Mouse (Mus musculus) kidney, adult 18-20 months (tissue): ENCODE measurements at regions not wholly inside any gene's neighbourhood (a gene's known extent, or its start where the extent isn't known, plus 50 kb on each side); places are given as distances from the start of the nearest gene placed in this dataset.

Source experiments
- DNase-seq: peaks from one replicate; pipeline ENCODE4 v3.0.0; 2021

DNA sequence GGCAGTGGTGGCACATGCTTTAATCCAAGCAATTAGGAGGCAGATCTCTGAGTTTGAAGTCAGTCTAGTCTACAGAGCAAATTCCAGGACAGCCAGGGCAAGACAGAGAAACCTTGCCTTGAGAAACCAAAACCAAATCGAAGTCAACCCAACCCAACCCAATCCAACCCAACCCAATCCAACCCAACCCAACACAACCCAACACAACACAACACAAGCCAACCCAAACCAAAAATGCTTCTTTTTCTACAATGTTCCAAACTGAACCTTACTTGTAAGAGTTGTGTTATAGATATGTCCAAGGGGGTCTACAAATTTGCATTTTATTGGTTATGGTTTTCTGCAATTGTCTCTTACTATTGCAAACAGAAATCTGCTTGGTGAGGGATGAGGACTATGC is 52.8 kb upstream of the Chodl start:
- DNase-seq, result no peak

DNA sequence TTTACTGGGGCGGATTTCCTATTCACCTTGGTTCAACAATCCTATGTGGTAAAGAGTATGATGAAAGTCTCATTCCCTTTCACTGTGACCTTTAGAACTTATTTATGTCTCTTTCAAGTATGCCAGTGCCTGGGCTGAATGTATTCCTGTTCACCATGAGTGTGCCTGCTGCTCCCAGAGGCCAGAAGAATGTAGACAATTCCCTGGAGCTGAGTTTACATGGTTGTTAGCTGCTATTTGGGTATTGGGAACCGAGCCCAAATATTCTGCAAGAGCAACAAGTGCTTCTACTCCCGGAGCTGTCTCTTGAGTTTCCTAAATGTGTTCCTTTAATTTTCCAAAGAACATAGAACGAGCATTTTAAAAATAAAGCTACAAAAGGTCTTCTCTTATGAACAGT is 71.7 kb upstream of the Chodl start:
- no peak for DNase-seq

DNA sequence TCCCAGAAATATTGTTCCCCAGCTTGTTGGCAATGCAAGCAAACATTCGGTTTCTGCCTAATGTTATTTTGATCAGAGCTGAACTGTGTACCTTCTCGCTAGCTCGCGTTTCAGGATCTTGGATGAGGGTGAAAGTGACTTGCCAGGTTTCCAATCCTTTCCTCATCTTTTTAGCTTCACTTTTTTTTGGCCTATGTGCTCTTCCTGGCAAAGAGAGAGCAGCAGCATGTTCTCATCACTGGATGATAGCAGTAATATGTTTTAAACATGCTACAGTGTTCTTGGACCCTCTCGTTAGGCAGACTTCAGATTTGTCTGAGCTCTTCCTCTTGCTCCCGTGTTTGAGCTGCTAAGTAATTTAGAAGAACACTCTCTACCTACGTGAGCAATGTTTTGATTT is 99.8 kb upstream of the Chodl start:
- DNase-seq, result no peak

DNA sequence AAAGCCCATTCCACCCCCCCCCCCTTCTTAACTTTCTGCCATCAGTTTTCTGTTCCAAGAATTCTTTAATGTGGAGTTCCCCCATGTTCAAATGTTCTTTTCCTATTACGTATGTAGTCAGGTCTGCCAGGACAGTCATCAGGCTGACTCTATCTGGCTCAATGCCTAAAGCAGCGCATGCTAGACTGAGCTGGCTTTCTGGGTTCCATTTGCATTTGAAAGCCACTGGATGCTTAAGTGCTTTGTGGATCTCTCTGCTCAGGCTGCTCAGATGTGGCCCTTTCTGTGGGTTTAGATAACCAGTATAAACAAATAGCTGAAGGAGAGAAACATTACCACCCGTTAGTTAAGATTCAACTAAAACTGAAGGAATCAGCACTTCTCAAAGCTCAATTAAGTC is 103.0 kb upstream of the Chodl start:
- DNase-seq, result no peak

DNA sequence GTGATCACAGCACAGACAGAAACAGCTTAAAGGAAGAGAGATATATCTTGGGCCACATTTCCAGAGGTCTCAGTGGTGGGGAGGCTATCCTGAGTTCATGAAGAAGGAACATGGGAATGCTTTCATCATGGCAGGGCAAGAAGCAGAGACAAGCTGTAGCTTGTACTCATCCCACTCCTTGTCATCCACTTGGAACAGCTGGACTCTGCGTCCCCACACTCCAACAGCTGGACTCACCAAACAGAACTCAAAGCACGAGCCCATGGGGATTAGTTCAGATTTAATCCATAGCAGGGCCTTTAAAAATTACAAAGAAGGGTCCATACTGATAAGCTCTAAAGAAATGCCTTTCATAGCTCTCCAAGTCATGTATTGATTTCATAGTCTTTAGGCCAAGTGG is 140.7 kb upstream of the Chodl start:
- no peak for DNase-seq

DNA sequence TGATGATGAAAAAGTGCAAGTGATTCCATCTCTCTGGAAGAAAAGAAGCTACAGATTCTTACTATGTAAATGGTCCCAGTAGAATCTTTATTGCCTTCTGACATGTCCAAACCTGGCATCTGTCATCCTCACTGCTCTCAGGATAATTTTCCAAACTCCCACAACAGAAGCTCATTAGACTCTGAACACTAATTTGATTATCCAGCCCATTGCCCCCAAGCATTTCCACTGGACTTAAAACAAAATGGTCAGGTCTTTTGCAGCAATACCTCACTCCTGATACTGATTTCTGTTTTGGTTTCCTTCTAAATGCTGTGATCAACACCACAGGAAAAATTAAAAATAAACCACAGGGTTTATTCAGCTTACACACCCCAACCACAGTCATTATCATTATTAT is 171.5 kb upstream of the Chodl start:
- DNase-seq, result no peak

DNA sequence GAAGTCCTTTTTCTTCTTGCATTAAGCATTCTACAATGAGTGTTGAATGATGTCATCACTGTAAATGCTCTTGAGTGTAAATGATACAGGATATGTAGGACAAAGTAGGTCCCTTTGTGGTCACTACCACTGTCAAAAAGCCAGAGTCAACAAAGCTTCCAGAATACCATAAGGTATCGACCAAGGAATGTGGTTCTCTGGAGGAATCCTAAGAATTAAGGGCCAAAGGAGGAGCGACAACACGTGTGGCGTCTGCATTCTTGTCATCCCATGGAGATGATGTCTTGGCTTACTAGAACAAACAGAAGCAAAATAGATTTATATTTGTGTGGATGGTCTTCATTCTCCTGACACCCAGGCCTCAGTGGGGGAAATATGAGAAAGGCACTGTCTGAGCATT is 161.4 kb upstream of the D16Ertd472e start:
- DNase-seq, result no peak

DNA sequence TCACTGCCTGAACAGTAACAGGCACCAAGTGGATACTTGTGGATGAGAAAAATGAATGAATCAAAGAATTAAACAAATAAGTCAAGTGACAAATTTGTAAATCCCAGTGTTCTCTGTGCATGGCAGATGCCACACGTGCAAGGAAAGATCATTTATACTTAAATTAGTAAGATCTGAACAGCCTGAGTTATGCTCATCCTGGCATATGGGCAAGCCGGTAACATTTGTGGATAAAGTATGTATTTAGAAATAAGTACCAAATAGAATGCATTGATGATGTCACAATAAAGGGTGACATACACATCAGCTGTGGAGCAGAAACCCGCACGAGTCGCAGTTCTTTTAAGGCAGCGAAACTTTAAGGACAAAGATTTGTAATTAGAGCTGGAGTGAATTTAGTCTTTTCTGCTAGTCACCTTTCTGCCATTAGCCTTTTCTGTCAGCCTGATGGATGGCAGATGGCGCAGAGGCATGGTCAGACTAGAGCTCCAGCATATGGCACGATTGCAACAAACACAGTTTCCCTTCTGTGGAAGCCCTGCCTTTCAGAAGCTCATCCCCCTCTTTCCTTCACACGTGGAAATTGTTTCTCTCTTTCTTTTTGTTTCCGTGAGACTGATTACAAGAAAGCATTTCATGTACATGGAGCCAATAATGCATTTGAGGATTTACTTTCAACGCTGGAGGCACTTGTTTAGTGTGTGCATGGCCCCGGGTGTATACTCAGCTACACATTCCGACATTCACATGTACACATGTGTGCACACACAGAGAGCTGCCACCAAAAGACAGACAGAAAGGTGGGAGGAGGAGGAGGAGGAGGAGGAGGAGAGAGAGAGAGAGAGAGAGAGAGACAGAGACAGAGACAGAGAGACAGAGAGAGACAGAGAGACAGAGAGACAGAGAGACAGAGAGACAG is 154.3 kb upstream of the D16Ertd472e start:
- no peak for DNase-seq

DNA sequence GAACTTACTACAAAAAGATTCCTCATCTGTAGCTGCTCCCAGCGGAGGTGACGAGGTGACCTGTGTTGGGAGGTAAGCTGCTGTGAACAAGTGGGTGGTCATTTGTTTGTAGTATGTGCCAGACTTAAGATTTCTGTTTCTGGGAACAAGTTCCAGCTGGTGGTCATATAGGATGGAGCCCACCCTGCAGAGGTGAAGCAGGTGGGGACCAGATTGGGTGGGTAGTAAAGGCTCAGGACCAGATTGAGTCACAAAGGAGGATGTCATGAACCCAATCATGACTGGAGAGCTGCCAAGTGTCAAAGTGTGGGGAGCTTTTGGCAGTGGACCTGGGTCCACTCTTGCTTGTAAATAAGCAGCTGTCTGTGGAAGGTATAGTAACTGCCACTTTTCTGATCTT is 149.0 kb upstream of the D16Ertd472e start:
- no peak for DNase-seq

DNA sequence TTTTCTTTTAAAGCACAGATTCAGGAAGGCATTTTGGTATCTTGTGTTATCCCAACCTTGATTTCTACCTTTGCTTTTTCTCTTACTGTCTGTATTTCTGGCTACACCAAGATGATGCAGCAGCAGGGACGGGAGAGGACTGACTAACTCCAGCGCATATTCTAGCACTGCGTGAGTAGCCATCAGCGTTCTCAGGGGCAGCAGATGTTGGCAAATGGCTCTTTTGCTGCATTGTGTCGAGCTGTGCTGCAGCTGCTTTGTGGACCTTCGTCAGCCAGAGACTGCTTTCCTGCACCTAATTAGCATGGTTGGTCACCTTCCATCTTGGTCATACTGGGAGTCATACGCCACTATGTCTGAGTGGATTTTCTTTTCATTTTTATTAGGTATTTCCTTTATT is 133.4 kb upstream of the D16Ertd472e start:
- no peak for DNase-seq

DNA sequence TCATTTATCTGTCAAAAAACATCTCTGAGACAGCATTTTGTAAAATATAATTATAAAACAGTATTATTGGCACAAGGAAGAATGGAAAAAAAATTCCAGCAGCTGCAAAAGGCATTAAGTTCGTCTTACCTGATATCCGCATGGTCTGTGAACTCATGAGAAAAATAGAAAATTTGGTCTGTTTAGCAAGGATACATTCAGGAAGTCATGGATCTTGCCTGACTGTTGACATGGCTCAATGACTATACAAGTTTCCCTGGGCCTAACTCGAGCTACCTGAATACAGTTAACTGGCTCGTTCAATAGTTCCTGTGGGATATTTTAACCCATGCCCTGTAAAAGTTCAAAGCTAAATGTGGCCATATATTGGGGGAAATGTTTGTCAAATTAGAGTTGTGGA is 131.1 kb upstream of the D16Ertd472e start:
- no peak for DNase-seq

DNA sequence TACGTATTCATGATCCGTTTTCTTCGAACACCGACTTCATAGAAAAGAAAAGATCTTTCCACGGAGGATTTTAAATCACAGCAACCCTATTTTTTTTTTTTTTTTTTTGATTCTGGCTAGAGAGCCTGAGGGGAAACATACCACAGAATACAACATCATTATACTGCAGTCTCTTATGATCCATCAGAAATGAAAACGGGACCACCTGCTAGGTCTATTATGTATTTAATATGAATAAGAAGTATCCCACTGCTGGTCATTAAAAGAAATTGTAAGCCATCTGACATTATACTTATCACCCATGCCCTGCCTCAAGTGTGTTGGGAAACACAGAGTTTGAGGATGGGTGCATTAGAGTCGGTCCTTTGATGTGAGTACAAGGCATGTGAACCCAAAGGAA is 130.7 kb upstream of the D16Ertd472e start:
- DNase-seq, result no peak

DNA sequence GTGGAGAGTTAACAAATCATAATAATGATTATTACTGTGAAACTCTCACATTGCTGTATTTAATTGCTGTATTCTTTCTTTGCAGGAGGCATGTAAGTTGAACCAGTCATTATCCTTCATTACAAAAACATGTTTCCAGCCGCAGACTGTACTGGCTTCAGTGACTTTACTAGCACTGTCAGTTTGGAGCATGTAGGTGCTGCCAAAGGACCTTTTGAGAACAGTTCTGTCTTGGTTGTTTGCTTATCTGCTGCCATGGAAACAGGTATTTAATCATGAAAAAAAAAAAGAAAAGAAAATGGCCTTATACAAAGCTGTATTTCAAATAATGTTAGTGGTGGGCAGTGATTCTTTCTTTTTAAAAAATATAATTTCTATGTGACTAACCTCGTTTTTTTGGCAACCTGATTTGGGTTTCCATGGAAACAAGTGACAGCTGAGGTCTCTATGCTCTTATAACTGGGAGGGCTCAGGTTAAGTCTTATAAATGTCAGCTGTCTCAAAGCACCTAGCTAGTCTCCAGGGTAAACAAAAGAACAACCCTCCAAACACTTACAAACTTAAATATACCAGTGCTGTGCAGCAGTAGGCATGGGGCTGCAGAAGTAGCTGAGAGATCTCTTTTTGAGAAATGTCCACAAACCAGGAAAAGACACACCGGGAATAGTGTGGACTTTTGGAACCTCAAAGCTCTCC is 121.2 kb upstream of the D16Ertd472e start:
- DNase-seq, result no peak

DNA sequence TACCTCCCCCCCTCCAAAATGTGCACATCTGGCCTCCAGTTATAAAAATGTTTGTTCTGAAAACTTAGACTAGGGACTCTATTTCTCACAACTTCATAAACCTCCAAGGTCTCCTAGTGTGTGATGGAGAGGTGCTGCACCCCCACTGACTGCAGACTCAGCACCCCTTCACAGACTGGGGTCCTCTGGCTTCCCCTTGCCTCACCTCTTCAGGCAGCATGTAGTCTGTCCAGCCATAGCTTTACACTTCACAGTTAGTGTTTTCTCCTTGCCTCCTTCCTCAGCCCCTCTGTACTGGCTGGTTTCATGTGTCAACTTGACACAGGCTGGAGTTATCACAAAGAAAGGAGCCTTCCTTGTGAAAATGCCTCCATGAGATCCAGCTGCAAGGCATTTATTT is 111.7 kb upstream of the D16Ertd472e start:
- no peak for DNase-seq

DNA sequence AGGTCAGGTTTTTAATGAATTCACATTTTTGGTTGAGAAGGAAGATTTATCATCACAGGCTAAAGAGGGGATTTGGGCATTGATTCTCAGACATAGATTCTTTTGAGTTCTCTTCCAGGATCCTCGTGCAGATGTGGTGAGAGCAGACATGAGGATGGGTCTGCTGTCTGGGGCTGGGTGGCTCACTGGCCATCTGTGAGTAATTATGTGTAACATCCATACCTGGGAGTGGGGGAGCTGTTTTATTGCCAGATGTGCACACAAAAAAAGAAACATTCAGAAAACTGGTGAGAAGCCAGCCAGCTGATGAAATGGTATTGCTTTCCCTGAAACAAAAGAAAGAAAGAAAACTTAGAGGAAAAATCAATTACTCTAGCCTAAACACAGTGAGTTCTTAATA is 108.7 kb upstream of the D16Ertd472e start:
- DNase-seq, result no peak

DNA sequence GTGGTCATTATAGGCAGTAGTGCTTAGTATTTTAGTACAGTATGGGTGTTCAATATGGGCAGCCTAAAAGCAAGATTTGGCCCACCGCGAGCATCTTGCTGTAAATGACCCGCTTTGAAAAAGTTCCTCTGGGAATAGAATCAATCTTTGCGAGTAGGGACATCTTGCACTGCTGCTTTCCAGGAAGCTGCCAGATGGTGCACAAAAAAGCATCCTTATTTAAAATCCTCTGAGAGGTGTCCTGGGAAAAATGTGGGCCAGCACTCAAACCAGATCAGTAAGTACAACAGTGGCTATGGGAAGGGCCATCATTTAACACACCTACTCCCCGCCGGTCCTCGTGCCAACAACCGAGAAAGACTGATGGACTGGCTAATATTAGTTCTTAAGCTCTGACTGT is 107.5 kb upstream of the D16Ertd472e start:
- no peak for DNase-seq

DNA sequence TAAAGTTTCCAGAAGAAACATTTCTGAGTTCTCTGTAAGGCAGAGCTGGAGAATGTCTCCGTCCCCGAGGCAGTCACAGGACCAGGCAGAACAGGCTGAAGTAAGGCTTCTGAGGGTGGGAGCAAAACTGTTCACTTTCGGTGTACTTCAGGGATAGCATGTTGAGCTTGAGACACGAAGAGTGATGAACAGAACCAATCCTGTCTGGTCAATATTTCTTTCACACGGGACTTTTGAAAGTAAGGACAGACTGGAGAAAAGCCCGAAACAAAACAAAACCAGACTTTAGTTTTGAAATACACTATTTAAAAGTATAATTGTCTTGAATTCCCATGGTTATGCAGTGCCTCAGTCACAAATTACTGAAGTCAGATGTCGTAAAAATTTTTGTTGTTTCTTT is 84.6 kb upstream of the D16Ertd472e start:
- DNase-seq, result no peak

DNA sequence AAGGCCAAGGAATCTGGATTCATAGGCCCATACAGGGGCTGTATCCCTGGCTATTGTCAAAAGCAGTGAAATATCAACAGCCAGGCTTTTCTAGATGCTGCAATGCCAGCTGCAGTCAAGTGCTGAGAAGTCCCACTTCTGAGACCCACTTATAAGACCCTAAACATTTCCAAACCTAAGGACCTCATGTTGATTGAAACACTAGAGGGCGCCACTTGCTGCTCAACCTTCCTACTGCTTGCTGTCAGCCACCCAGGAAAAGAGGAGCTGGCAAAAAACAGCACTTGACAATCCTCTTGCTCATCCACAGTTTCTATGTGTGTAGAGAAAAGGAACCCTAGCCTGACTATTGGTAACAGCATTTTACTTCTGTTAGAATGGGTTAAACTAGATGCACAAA is 68.2 kb upstream of the D16Ertd472e start:
- DNase-seq, result no peak

DNA sequence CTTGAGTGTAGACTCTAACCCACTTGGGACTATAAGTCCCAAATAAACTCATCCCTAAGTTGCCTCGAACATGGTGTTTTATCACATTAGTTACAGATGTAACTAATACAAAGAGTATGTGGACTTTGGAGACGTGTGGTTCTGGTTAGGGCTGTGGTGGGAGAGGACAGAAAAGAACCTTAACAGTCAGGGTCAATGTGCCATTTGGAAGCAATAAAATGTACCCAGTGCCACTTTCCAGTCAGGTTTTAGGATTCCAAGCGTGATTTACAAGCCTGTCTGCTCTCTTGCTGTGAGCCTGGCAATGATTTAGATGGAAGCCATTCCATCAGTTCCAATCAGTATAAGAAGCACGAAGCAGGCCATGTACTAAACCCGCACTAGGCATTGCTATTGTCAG is 65.2 kb upstream of the D16Ertd472e start:
- no peak for DNase-seq

DNA sequence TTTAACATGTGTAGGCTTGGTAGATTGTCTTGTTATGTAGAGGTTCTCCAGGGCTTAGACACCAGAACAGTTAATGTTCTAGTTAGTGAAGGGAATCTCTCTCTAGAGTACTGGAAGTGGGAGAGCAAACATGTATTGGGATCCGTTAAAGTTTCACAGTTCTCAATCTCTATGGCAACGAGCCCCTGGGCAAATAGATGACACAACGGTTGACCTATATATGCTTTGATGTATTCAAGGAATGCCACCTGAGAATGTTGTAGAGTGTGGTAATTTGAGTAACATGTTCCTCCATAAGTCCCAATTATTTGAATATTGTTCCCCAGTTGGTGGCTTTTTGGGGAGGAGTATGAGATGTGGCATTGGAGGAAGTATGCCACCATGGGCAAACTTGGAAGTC is 64.7 kb upstream of the D16Ertd472e start:
- no peak for DNase-seq

DNA sequence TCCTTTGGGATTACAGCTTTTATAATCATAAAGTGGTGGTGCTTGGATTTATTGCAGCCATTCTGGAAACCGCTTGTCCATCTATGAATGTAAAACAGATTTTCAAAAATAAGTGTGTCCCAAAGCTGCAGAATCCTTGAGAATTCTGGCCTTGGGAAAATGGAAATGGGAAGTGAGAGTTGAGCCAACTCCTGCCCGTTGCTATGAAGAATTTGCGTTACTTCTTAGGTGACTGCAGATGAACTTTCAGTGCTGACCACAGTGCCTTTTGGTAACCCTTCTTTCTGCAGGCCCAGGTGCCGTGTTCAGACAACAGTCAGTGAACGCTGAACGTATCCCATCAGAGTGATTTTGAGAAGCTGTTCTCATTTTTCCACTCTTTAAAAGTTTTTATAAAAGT is 60.9 kb upstream of the D16Ertd472e start:
- DNase-seq, result no peak

DNA sequence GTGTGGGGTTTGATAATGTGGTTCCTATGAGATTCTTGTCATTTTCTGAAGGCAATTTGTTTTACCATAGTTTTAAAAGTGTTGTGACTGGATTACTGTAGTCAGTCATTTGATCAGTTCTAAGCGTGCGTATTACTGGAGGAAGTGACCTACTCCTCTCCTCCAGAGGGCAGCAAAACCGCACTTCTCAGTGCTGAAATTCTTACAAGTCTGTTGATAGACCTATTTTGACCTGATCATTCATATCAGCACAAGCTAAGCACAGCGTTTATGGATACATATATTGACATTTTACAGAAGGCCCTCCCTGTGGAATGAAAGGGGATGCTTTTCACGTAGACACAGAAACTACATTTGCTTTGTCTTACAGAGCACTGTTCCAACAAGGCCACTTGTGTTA is 60.5 kb upstream of the D16Ertd472e start:
- no peak for DNase-seq

DNA sequence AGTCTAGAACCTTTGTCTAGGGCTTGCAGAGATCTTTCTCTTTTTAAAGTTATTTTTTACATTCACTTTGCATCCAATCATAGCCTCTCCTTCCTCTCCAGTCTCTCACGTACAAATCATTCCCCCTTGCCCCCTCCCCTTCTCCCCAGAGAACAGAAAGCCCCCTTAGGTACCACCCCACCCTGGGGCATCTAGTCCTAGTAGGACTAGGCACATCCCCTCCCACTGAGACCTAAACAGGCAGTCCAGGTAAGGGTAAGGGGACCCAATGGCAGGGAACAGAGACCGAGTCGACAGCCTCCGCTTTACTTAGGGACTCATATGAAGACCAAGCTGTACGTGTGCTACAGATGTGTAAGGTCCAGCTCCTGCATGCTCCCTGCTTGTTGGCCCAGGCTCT is 59.3 kb upstream of the D16Ertd472e start:
- no peak for DNase-seq

DNA sequence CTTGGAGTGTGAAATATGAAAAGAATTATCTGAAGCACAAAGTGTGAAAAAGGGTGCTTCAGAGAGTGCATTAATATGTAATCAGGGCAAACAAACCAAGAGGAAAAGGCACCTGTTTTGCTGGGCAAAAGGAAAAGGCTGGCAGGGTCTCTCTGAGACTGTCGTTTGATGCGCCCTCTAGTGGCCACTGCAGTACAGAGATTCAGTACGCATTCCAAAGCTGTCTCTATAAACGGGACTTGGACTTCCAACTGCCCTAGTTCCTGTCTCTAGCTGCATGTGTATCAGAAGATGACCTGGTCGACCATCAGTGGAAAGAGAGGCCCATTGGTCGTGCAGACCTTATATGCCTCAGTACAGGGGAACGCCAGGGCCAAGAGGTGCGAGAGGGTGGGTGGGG is 58.7 kb upstream of the D16Ertd472e start:
- DNase-seq, result peak; percentile 60

DNA sequence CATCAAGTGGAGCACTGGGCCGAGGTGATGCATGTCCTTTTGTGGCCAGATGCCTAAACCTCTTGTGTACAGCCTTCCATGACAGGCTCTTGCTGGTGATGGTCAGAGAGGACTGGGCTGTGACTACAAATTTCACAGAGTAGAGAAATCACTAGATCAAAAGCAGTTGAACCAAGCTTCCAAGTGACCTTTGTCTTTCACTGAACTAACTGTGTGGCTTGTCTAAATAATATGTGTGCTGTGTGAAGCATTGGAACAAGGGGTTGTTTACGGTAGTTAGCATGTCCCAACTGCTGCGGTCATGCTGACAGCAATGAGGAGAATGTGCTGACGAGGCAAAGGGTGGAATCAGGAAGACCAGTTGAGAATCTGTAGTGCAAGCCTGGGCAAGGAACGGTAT is 55.3 kb upstream of the D16Ertd472e start:
- no peak for DNase-seq
